Mouse (Mus musculus): ENCODE measurements at regions not wholly inside any gene's neighbourhood (a gene's known extent, or its start where the extent isn't known, plus 50 kb on each side); places are given as distances from the start of the nearest gene placed in this dataset.
A peak's percentile ranks its signal among the peaks of the same experiment; 100 is the strongest.

DNA sequence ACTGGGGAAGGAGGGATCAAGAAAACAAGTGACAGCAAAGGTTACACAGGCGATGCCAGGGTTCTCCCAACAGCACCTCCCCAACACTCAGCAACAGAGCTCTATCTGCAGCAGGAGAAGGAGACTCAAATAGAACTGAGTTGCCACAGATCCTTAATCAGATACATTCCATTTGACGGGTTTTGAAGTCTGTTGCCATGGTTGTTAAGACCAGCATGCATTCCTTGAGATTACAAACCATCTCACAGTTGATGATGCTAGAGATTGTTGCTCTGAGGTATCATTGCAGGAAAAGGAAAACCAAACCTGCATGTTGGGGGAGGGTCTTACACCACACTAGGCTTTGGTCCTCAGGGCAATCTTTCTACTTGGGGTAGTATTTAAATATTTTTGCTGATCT lies 78.8 kb upstream of the Zfp462 start:
- no peaks in the 10 kb centered on the region for H3K9me3 ChIP-seq (ENCODE audit: low read length)
- DNase-seq (peak; percentile 2), ATAC-seq (no peak)
- WGBS, result 52% methylated on average over 2 of the region's 2 CpGs
- no peak overlapping the region for H3K4me2 ChIP-seq (ENCODE audit: low read depth)
- H3K27ac ChIP-seq (ENCODE audit: low read depth, low read length), result no peak overlapping the region
- H3K9ac ChIP-seq, result no peak overlapping the region
- no peaks in the 10 kb centered on the region for H3K36me3 ChIP-seq (ENCODE audit: insufficient read depth)
- no peaks in the 10 kb centered on the region for H3K4me1 ChIP-seq (ENCODE audit: insufficient read depth)
- TF ChIP-seq CTCF (IDR thresholded peaks at IDR 0.05; ENCODE audit: low read depth), result no peak
- H3K4me3 ChIP-seq (ENCODE audit: low read depth, low read length), result no peak overlapping the region
- no peaks in the 10 kb centered on the region for H3K27me3 ChIP-seq (ENCODE audit: insufficient read depth, low read length)

DNA sequence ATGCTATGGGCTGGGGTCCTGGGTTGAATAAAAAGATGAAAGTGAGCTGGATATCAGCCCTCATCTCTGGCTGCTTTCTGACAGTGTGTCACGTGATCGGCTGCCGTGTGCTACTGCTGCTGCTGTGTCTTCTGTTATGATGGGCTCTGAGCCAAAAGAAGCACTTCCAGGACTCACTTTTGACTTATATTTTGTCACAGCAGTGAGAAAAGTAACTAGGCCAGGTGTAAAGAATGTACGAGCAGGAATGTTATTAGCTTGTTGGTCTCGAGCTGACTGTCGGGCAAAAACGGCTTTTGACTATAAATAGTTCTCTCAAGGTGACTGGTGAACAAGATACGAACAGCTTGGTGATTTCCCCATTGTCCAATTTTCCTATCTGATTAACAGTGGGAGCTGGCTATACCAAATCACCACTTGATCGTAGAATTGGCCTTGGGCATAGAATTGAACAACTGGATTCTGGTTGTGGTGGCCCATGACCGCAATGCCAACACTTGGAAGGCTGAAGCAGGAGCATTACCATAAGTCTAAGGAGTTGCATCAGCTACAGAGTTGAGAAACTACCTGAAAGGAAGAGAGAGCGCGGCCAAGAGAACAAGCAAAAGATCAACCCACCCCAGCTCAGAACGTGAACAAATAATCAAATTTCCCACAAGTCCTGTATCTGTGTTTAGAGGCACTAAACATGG lies 70.6 kb upstream of the Zfp462 start:
- WGBS, result 91% methylated on average over 13 of the region's 13 CpGs
- DNase-seq (no peak), ATAC-seq (no peak)
- H3K9me3 ChIP-seq (ENCODE audit: low read length), result no peaks in the 10 kb centered on the region
- H3K4me2 ChIP-seq (ENCODE audit: low read depth), result no peak overlapping the region
- H3K27ac ChIP-seq (ENCODE audit: low read depth, low read length), result no peak overlapping the region
- H3K9ac ChIP-seq, result no peak overlapping the region
- no peak overlapping the region for H3K4me3 ChIP-seq (ENCODE audit: low read depth, low read length)
- H3K4me1 ChIP-seq (ENCODE audit: insufficient read depth), result no peaks in the 10 kb centered on the region
- TF ChIP-seq CTCF (IDR thresholded peaks at IDR 0.05; ENCODE audit: low read depth), result no peak
- no peaks in the 10 kb centered on the region for H3K27me3 ChIP-seq (ENCODE audit: insufficient read depth, low read length)
- no peaks in the 10 kb centered on the region for H3K36me3 ChIP-seq (ENCODE audit: insufficient read depth)

DNA sequence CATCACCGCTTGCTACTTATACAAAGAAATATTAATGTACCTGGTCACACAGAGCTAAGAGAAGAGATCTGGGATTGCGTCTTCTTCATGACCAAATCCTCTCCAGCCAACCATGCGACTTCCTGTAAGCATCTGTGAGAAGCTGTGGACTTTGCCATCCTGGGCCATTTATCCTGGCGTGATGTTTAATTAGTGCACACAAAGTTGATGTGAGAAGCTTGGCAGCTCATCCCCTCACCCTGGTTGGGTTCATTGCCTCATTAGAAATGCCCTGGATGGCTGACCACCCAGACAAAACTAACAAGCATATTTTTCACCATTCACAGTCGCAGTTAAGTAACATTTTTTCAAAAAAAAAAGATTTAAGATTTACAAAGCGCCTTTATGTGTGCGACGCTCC lies 69.3 kb upstream of the Zfp462 start:
- WGBS, result 85% methylated on average over 8 of the region's 8 CpGs
- ATAC-seq, result no peak
- Histone ChIP-seq H3K9me3 (ENCODE audit: low read length) (no peaks in the 10 kb centered on the region), H3K4me1 (ENCODE audit: insufficient read depth) (no peaks in the 10 kb centered on the region), H3K4me2 (ENCODE audit: low read depth) (no peak overlapping the region), H3K36me3 (ENCODE audit: insufficient read depth) (no peaks in the 10 kb centered on the region), H3K27me3 (ENCODE audit: insufficient read depth, low read length) (no peaks in the 10 kb centered on the region), H3K27ac (ENCODE audit: low read depth, low read length) (no peak overlapping the region), H3K9ac (no peak overlapping the region), H3K4me3 (ENCODE audit: low read depth, low read length) (no peak overlapping the region)
- no peak for TF ChIP-seq CTCF (IDR thresholded peaks at IDR 0.05; ENCODE audit: low read depth)
- DNase-seq, result no peak

DNA sequence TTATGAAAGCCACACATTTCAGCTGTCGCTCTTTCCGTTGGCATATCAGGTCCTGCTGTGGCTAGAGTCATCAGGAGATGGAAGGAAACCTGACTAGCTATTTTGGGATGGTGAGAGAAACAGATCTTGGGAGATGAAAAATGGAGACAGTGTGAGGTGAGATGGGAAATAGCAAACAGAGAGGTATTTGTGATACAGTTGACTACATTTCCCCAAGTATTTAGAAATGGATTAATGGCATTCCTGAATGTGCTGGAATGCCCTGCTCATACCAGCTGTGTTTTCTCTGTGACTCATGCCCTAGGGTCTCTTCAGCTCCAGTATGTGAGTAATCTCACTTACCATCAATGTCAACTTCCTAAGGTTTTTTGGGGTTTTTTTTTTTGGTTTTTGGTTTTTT lies 67.5 kb upstream of the Zfp462 start:
- DNase-seq, result no peak
- no peak overlapping the region for H3K4me2 ChIP-seq (ENCODE audit: low read depth)
- WGBS, result 78% methylated on average over 2 of the region's 2 CpGs
- no peak for TF ChIP-seq CTCF (IDR thresholded peaks at IDR 0.05; ENCODE audit: low read depth)
- H3K4me1 ChIP-seq (ENCODE audit: insufficient read depth), result no peaks in the 10 kb centered on the region
- no peaks in the 10 kb centered on the region for H3K36me3 ChIP-seq (ENCODE audit: insufficient read depth)
- no peak overlapping the region for H3K9ac ChIP-seq
- no peak overlapping the region for H3K4me3 ChIP-seq (ENCODE audit: low read depth, low read length)
- no peaks in the 10 kb centered on the region for H3K27me3 ChIP-seq (ENCODE audit: insufficient read depth, low read length)
- H3K9me3 ChIP-seq (ENCODE audit: low read length), result no peaks in the 10 kb centered on the region
- no peak overlapping the region for H3K27ac ChIP-seq (ENCODE audit: low read depth, low read length)
- no peak for ATAC-seq

DNA sequence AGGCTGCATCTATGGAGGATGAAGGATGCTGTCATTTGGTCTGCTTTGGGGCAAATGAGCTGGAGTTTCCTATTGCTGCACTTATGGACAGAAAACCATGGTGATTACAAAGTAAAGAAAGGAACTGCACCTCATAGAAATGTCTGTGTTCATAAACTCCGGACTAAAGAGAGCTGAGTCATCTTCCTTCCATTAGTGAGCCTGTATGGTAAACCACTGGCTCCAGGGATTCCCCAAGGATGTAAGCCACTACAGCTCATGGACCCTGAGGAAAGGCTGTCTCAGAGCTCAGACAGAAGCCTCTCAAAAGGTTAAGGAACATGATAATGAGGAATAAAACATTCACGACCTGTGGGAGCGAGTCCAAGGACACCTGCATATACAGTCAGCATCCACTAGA lies 66.3 kb upstream of the Zfp462 start:
- Histone ChIP-seq H3K4me1 (ENCODE audit: insufficient read depth) (no peaks in the 10 kb centered on the region), H3K9me3 (ENCODE audit: low read length) (no peaks in the 10 kb centered on the region), H3K4me3 (ENCODE audit: low read depth, low read length) (no peak overlapping the region), H3K4me2 (ENCODE audit: low read depth) (no peak overlapping the region), H3K9ac (no peak overlapping the region), H3K36me3 (ENCODE audit: insufficient read depth) (no peaks in the 10 kb centered on the region), H3K27ac (ENCODE audit: low read depth, low read length) (no peak overlapping the region), H3K27me3 (ENCODE audit: insufficient read depth, low read length) (no peaks in the 10 kb centered on the region)
- ATAC-seq, result no peak
- DNase-seq, result no peak
- WGBS, result 92% methylated on average over 3 of the region's 3 CpGs
- TF ChIP-seq CTCF (IDR thresholded peaks at IDR 0.05; ENCODE audit: low read depth), result no peak

GRCm38 (mm10) chr4:54893288-54893687 lies 51.6 kb upstream of the Zfp462 start:
- H3K27ac ChIP-seq (ENCODE audit: low read depth, low read length), result no peak overlapping the region
- no peaks in the 10 kb centered on the region for H3K9me3 ChIP-seq (ENCODE audit: low read length)
- H3K4me3 ChIP-seq (ENCODE audit: low read depth, low read length), result no peak overlapping the region
- H3K36me3 ChIP-seq (ENCODE audit: insufficient read depth), result no peaks in the 10 kb centered on the region
- DNase-seq (no peak), ATAC-seq (no peak)
- H3K27me3 ChIP-seq (ENCODE audit: insufficient read depth, low read length), result no peaks in the 10 kb centered on the region
- no peak for TF ChIP-seq CTCF (IDR thresholded peaks at IDR 0.05; ENCODE audit: low read depth)
- no peak overlapping the region for H3K4me2 ChIP-seq (ENCODE audit: low read depth)
- no peak overlapping the region for H3K9ac ChIP-seq
- WGBS, result 66% methylated on average over 5 of the region's 5 CpGs
- no peaks in the 10 kb centered on the region for H3K4me1 ChIP-seq (ENCODE audit: insufficient read depth)

Data from forebrain, postnatal 0 days (tissue).